Mouse (Mus musculus) myocyte (in vitro differentiated cells): ENCODE measurements at regions not wholly inside any gene's neighbourhood (a gene's known extent, or its start where the extent isn't known, plus 50 kb on each side); places are given as distances from the start of the nearest gene placed in this dataset.
A peak's percentile ranks its signal among the peaks of the same experiment; 100 is the strongest.

Experiments used
- H3K27me3 ChIP-seq: one replicate; pipeline ENCODE4 v1.6.1; 2011; ENCODE audit not compliant: control insufficient read depth, insufficient read depth, insufficient read length
- H3K36me3 ChIP-seq: one replicate; pipeline ENCODE4 v1.6.1; 2011; ENCODE audit not compliant: control insufficient read depth, insufficient read depth
- H3K4me2 ChIP-seq: one replicate; pipeline ENCODE4 v1.6.1; 2011; ENCODE audit warnings: low read depth, control low read depth
- H3K4me3 ChIP-seq: one replicate; pipeline ENCODE4 v1.5.1; 2011; ENCODE audit warnings: mild to moderate bottlenecking, control low read depth, moderate library complexity
- H3K79me2 ChIP-seq: one replicate; pipeline ENCODE4 v1.6.1; 2011; ENCODE audit not compliant: control insufficient read depth, insufficient read depth
- H3ac ChIP-seq: one replicate; pipeline ENCODE4 v1.6.1; 2011; ENCODE audit not compliant: control insufficient read depth, insufficient read length
- CEBPB ChIP-seq: IDR thresholded peaks from 2 replicates; pipeline ENCODE4 v1.6.1; 2011; ENCODE audit warnings: mild to moderate bottlenecking, moderate library complexity; ENCODE audit not compliant: poor library complexity, insufficient read depth, severe bottlenecking
- E2F4 ChIP-seq: IDR thresholded peaks from one replicate; pipeline ENCODE4 v1.6.1; 2011; ENCODE audit warnings: mild to moderate bottlenecking, control low read depth, moderate library complexity; ENCODE audit not compliant: insufficient read depth
- MAX ChIP-seq: IDR thresholded peaks from one replicate; pipeline ENCODE4 v1.6.1; 2011; ENCODE audit warnings: low read depth, mild to moderate bottlenecking, control low read depth
- MYOD1 ChIP-seq, 3 experiments: IDR thresholded peaks; one replicate each; pipeline ENCODE4 v1.6.1; 2011; ENCODE audit warnings: control low read depth in 2 of 3, low read depth in 2 of 3, mild to moderate bottlenecking in 2 of 3, moderate library complexity in 1 of 3; ENCODE audit not compliant: insufficient read length in 2 of 3, control insufficient read depth in 1 of 3
- MYOG ChIP-seq, 3 experiments: IDR thresholded peaks; one replicate each; pipeline ENCODE4 v1.6.1; 2011; ENCODE audit warnings: control low read depth in 2 of 3, low read depth in 2 of 3, mild to moderate bottlenecking in 2 of 3; ENCODE audit not compliant: insufficient read length in 2 of 3, control insufficient read depth in 1 of 3, insufficient read depth in 1 of 3
- POLR2A ChIP-seq: IDR thresholded peaks from one replicate; pipeline ENCODE4 v1.6.1; 2011; ENCODE audit warnings: low read depth, mild to moderate bottlenecking, control low read depth, moderate library complexity; ENCODE audit not compliant: insufficient read length
- POLR2AphosphoS2 ChIP-seq: IDR thresholded peaks from one replicate; pipeline ENCODE4 v1.6.1; 2011; ENCODE audit warnings: low read depth, control low read depth; ENCODE audit not compliant: insufficient read length
- REST ChIP-seq: IDR thresholded peaks from one replicate; pipeline ENCODE4 v1.6.1; 2011; ENCODE audit warnings: mild to moderate bottlenecking, control low read depth, moderate library complexity; ENCODE audit not compliant: insufficient read depth, insufficient read length
- SRF ChIP-seq: IDR thresholded peaks from one replicate; pipeline ENCODE4 v1.6.1; 2011; ENCODE audit warnings: low read depth; ENCODE audit not compliant: control insufficient read depth, insufficient read length
- TCF12 ChIP-seq: IDR thresholded peaks from one replicate; pipeline ENCODE4 v1.6.1; 2011; ENCODE audit warnings: mild to moderate bottlenecking, control low read depth; ENCODE audit not compliant: poor library complexity, insufficient read depth, severe bottlenecking
- TCF3 ChIP-seq: IDR thresholded peaks from one replicate; pipeline ENCODE4 v1.6.1; 2011; ENCODE audit warnings: low read depth, control low read depth; ENCODE audit not compliant: insufficient read length
- USF1 ChIP-seq: IDR thresholded peaks from one replicate; pipeline ENCODE4 v1.6.1; 2011; ENCODE audit warnings: low read depth, mild to moderate bottlenecking, control low read depth, moderate library complexity

DNA sequence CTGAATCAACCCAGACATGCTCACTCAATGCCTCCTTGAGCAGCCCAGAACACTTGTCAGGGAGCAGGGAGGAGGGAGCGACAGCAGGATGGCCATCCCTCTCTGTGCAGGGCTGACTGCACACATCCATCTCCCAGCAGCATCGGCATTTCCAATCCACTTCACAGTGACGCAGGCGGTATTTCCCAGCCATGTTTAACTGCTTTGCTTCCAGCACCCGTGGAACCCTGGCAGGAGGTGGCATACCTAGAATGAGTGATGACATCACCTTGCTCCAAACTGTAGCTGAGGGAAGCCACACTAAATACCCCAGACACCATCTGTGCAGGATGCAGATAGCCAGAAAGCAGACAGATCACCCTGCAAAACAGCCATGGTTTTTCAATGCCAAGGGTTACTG lies 241.1 kb upstream of the Kirrel3 start:
- TF ChIP-seq MYOG (IDR thresholded peaks at IDR 0.05; ENCODE audit: control insufficient read depth in 1 of 3, insufficient read depth in 1 of 3, insufficient read length in 2 of 3, low read depth in 2 of 3) (no peak), REST (no peak), MAX (no peak), POLR2AphosphoS2 (no peak), SRF (no peak), E2F4 (no peak), CEBPB (no peak)

GRCm38 (mm10) chr9:34252796-34253195 lies 232.9 kb upstream of the Kirrel3 start:
- Histone ChIP-seq H3K79me2 (no peaks in the 10 kb centered on the region), H3ac (no peak overlapping the region), H3K4me2 (no peak overlapping the region), H3K27me3 (no peaks in the 10 kb centered on the region), H3K4me3 (no peak overlapping the region), H3K36me3 (no peaks in the 10 kb centered on the region)
- TF ChIP-seq POLR2A: no peak
- TF ChIP-seq USF1: no peak
- TF ChIP-seq MAX: no peak
- no peak for TF ChIP-seq MYOG (IDR thresholded peaks at IDR 0.05; ENCODE audit: control insufficient read depth in 1 of 3, insufficient read depth in 1 of 3, insufficient read length in 2 of 3, low read depth in 2 of 3)
- TF ChIP-seq SRF: no peak
- TF ChIP-seq E2F4: no peak
- TF ChIP-seq CEBPB: no peak
- TF ChIP-seq REST: no peak
- TF ChIP-seq POLR2AphosphoS2: no peak

More for the DNA sequence above, 241.1 kb upstream of the Kirrel3 start:
- no peaks in the 10 kb centered on the region for H3K79me2 ChIP-seq
- H3K4me3 ChIP-seq: no peak overlapping the region
- H3ac ChIP-seq: no peak overlapping the region
- no peaks in the 10 kb centered on the region for H3K36me3 ChIP-seq
- H3K27me3 ChIP-seq: no peaks in the 10 kb centered on the region
- H3K4me2 ChIP-seq: no peak overlapping the region

- H3K4me3 ChIP-seq: no peak overlapping the region
Measured at GRCm38 (mm10) chr9:34258492-34258891, 227.2 kb upstream of the Kirrel3 start.

GRCm38 (mm10) chr9:34278068-34278467 lies 207.6 kb upstream of the Kirrel3 start:
- Histone ChIP-seq H3K79me2 (no peaks in the 10 kb centered on the region), H3K27me3 (no peaks in the 10 kb centered on the region), H3K36me3 (no peaks in the 10 kb centered on the region), H3ac (no peak overlapping the region), H3K4me2 (no peak overlapping the region), H3K4me3 (no peak overlapping the region)
- TF ChIP-seq TCF12: no peak
- no peak for TF ChIP-seq MYOD1 (IDR thresholded peaks at IDR 0.05; ENCODE audit: control insufficient read depth in 1 of 3, insufficient read length in 2 of 3, low read depth in 2 of 3)
- TF ChIP-seq CEBPB: no peak
- no peak for TF ChIP-seq SRF
- TF ChIP-seq TCF3: no peak
- no peak for TF ChIP-seq MYOG (IDR thresholded peaks at IDR 0.05; ENCODE audit: control insufficient read depth in 1 of 3, insufficient read depth in 1 of 3, insufficient read length in 2 of 3, low read depth in 2 of 3)
- TF ChIP-seq MAX: no peak
- TF ChIP-seq E2F4: no peak
- TF ChIP-seq USF1: no peak

More at GRCm38 (mm10) chr9:34258492-34258891, 227.2 kb upstream of the Kirrel3 start:
- no peaks in the 10 kb centered on the region for H3K27me3 ChIP-seq
- no peak overlapping the region for H3K4me2 ChIP-seq
- H3ac ChIP-seq: no peak overlapping the region
- TF ChIP-seq E2F4 (no peak), MYOD1 (IDR thresholded peaks at IDR 0.05; ENCODE audit: control insufficient read depth in 1 of 3, insufficient read length in 2 of 3, low read depth in 2 of 3) (no peak), POLR2AphosphoS2 (no peak), MYOG (IDR thresholded peaks at IDR 0.05; ENCODE audit: control insufficient read depth in 1 of 3, insufficient read depth in 1 of 3, insufficient read length in 2 of 3, low read depth in 2 of 3) (no peak), REST (no peak), SRF (no peak), POLR2A (no peak), USF1 (no peak), TCF12 (no peak), MAX (no peak), CEBPB (no peak), TCF3 (no peak)
- H3K36me3 ChIP-seq: no peaks in the 10 kb centered on the region
- H3K79me2 ChIP-seq: no peaks in the 10 kb centered on the region

DNA sequence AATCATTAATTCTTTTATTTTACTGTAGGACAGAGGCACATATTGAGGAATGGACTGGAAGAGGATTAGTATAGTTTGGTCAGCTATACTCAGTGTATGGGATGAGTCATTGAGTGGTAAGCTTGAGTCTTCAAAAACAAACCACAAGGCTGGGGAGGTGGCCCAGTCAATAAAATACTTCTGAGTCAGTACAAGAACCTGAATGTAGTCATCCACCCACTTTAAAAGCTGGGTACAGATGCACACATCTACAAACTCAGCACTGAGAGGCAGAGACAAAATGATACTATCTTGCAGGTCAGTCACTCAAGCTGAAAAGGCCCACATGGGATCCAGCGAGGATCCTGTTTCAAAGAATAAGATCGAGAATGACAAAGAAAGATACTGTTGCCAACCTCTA lies 206.3 kb upstream of the Kirrel3 start:
- Histone ChIP-seq H3K27me3 (no peaks in the 10 kb centered on the region), H3K79me2 (no peaks in the 10 kb centered on the region), H3K4me2 (peak overlapping the region; percentile 80), H3K4me3 (no peak overlapping the region), H3ac (no peak overlapping the region), H3K36me3 (no peaks in the 10 kb centered on the region)
- TF ChIP-seq POLR2A (no peak), CEBPB (0 out of 2 replicates have a peak, but pooled peaks have one; percentile 29)
